Mouse (Mus musculus): Measurements from ENCODE around the gene Srrm4.

GRCm38 (mm10) chr5:116449522-116450225 lies 141.9 kb downstream of the Srrm4 start:
- TF ChIP-seq CTCF (IDR thresholded peaks at IDR 0.05) (no peak), EP300 (IDR thresholded peaks at IDR 0.05) (no peak)

Data from lung, postnatal 0 days (tissue).